ENCODE assay signal across 11 mouse cellular contexts in genomic region chr2:70150399-70151035, GRCm38 (mm10).
DNase-seq lines count a peak whose midpoint lies in the region; ATAC-seq and TF ChIP-seq lines count a peak whose summit lies in the region.
"Had no signal": no experiment of that assay in that cellular context is flagged by ENCODE, and none has a peak within 500 bp of the region (broad histone marks: within the 10 kb centered on the region; RNA-seq: fewer than 3 reads in every experiment).

No protein-coding gene starts in this region.

- intact Hi-C loops in left cerebral cortex, postnatal 25 days (cut with DNase I) = no loop called here

- no peaks in the 10 kb centered on the region for H3K79me2 ChIP-seq in C2C12 (ENCODE audit: control insufficient read depth, insufficient read depth)

- H3ac ChIP-seq in C2C12 (ENCODE audit: control insufficient read depth, insufficient read length, low read depth) = no peak overlapping the region

- ATAC-seq in activated CD4-positive, CD25-positive, alpha-beta regulatory T cell, adult 4 months = no peak

- peak; percentile 45 for DNase-seq in layer of hippocampus, adult 11-12 months (ENCODE audit: low spot score)
- no peak for DNase-seq in layer of hippocampus, postnatal 10 days (ENCODE audit: low spot score in 2 of 2)
- peak; percentile 66 for DNase-seq in brain, embryonic 18.5 days (ENCODE audit: low read depth, low spot score)
- DNase-seq in left cerebral cortex, postnatal 25 days (ENCODE audit: low spot score in 2 of 2) = peak; percentile 62 to 87
- DNase-seq in T-cell, adult 2 months (ENCODE audit: low spot score) = no peak
- DNase-seq: adrenal gland, postnatal 10 days; kidney, adult 2 months; thymus, postnatal 25 days had no signal

- H3K27me3 ChIP-seq in C2C12 (ENCODE audit: control insufficient read depth, insufficient read depth, insufficient read length) = no peaks in the 10 kb centered on the region
- H3K27me3 ChIP-seq: stomach, embryonic 15.5 days had no signal

- no peak for TF ChIP-seq CTCF in C2C12 (IDR thresholded peaks at IDR 0.05; ENCODE audit: control insufficient read depth, insufficient read depth, insufficient read length)

- H3K36me3 ChIP-seq in C2C12 (ENCODE audit: control insufficient read depth, insufficient read depth) = no peaks in the 10 kb centered on the region
- H3K36me3 ChIP-seq: stomach, embryonic 15.5 days had no signal

- no peak overlapping the region for H3K4me3 ChIP-seq in C2C12 (ENCODE audit: insufficient read depth, poor library complexity, severe bottlenecking)
- H3K4me3 ChIP-seq: stomach, embryonic 15.5 days had no signal

- no peaks in the 10 kb centered on the region for H3K79me3 ChIP-seq in C2C12 (ENCODE audit: low read depth)

TF ChIP-seq in C2C12, 6 proteins besides CTCF, POLR2A, EP300 and RAD21:
- TF ChIP-seq MAX (IDR thresholded peaks at IDR 0.05) (no peak), MYOG (IDR thresholded peaks at IDR 0.05; ENCODE audit: control insufficient read depth, extremely low read depth, insufficient read length) (no peak), CEBPB (IDR thresholded peaks at IDR 0.05; ENCODE audit: low read depth) (peak; percentile 90), MYOD1 (IDR thresholded peaks at IDR 0.05; ENCODE audit: control insufficient read depth, insufficient read length, low read depth) (no peak), FOSL1 (IDR thresholded peaks at IDR 0.05; ENCODE audit: insufficient read depth, low read length, poor library complexity, severe bottlenecking) (no peak), USF1 (IDR thresholded peaks at IDR 0.05; ENCODE audit: low read depth) (no peak)

Comparison
In these comparisons a context has a peak if more than half of its experiments do, and no peak if none do; other contexts are left out.
1. DNase-seq: peak in layer of hippocampus, adult 11-12 months (single experiment), brain, embryonic 18.5 days (single experiment) and left cerebral cortex, postnatal 25 days (2 of 2); none in layer of hippocampus, postnatal 10 days (0 of 2) and T-cell, adult 2 months (single experiment).